Mouse (Mus musculus): ENCODE measurements around the gene Epha4.

The Epha4 gene

GRCm38 (mm10) chr1:77473446-77474376, 41.2 kb downstream of the Epha4 start:
- DNase-seq: no peak

GRCm38 (mm10) chr1:77472566-77472965, 42.3 kb downstream of the Epha4 start:
- no peak for DNase-seq

GRCm38 (mm10) chr1:77471447-77471846, 43.4 kb downstream of the Epha4 start:
- DNase-seq: no peak

- DNase-seq: no peak
These were observed 43.9 kb downstream of the Epha4 start for GRCm38 (mm10) chr1:77471037-77471436.

- no peak for DNase-seq
These were observed 46.1 kb downstream of the Epha4 start for GRCm38 (mm10) chr1:77468717-77469314.

GRCm38 (mm10) chr1:77465524-77465923, 49.4 kb downstream of the Epha4 start:
- no peak for DNase-seq

GRCm38 (mm10) chr1:77464108-77464507, 50.8 kb downstream of the Epha4 start:
- DNase-seq: no peak

- DNase-seq: no peak
These were observed 52.8 kb downstream of the Epha4 start for GRCm38 (mm10) chr1:77461877-77462615.

GRCm38 (mm10) chr1:77460831-77461629, 53.9 kb downstream of the Epha4 start:
- no peak for DNase-seq

- DNase-seq: no peak
These were observed 56.0 kb downstream of the Epha4 start for GRCm38 (mm10) chr1:77458751-77459385.

GRCm38 (mm10) chr1:77457446-77457800, 57.5 kb downstream of the Epha4 start:
- DNase-seq: no peak

- DNase-seq: no peak
These were observed 58.0 kb downstream of the Epha4 start for GRCm38 (mm10) chr1:77456695-77457445.

- DNase-seq: no peak
These were observed 61.1 kb downstream of the Epha4 start for GRCm38 (mm10) chr1:77453811-77454210.

GRCm38 (mm10) chr1:77452721-77453120, 62.2 kb downstream of the Epha4 start:
- DNase-seq: no peak

- no peak for DNase-seq
These were observed 63.3 kb downstream of the Epha4 start for GRCm38 (mm10) chr1:77451541-77451940.

GRCm38 (mm10) chr1:77450201-77450600, 64.7 kb downstream of the Epha4 start:
- peak in 1 of 2 experiments; percentile 34 for DNase-seq

GRCm38 (mm10) chr1:77447061-77447614, 67.8 kb downstream of the Epha4 start:
- peak; percentile 58 to 80 for DNase-seq

GRCm38 (mm10) chr1:77446438-77446837, 68.5 kb downstream of the Epha4 start:
- DNase-seq: no peak

- no peak for DNase-seq
These were observed 70.2 kb downstream of the Epha4 start for GRCm38 (mm10) chr1:77444648-77445047.

GRCm38 (mm10) chr1:77441987-77442386, 72.9 kb downstream of the Epha4 start:
- no peak for DNase-seq

GRCm38 (mm10) chr1:77441401-77441800, 73.5 kb downstream of the Epha4 start:
- no peak for DNase-seq

Measured in kidney, postnatal 36 days (tissue).